In genomic region chr13:55494883-55495621, GRCm38 (mm10) we compare ENCODE assay signal across 9 mouse cellular contexts. TPM values are rescaled to one million over a fixed set of nuclear protein-coding genes. Genes with fewer than 3 reads are reported as not detected.
DNase-seq lines count a peak whose midpoint lies in the region; ATAC-seq and TF ChIP-seq lines count a peak whose summit lies in the region.
"Had no signal": no experiment of that assay in that cellular context is flagged by ENCODE, and none has a peak within 500 bp of the region (broad histone marks: within the 10 kb centered on the region; RNA-seq: fewer than 3 reads in every experiment).

No protein-coding gene starts in this region.

- H3K9ac ChIP-seq in kidney, embryonic 16.5 days (replicated peaks; ENCODE audit: low read length) = no peak overlapping the region
- no peak overlapping the region for H3K9ac ChIP-seq in heart, embryonic 15.5 days
- H3K9ac ChIP-seq in liver, postnatal 0 days (replicated peaks) = no peak overlapping the region

- no peaks in the 10 kb centered on the region for H3K9me3 ChIP-seq in kidney, embryonic 16.5 days (ENCODE audit: low read length)
- H3K9me3 ChIP-seq in heart, embryonic 15.5 days (replicated peaks) = no peaks in the 10 kb centered on the region
- H3K9me3 ChIP-seq in liver, postnatal 0 days (ENCODE audit: low read length) = no peaks in the 10 kb centered on the region
- H3K9me3 ChIP-seq: megakaryocyte, embryonic 14.5 days had no signal

- WGBS in kidney, embryonic 16.5 days = 26% methylated on average over 18 of the region's 18 CpGs
- 5% methylated on average over 18 of the region's 18 CpGs for WGBS in heart, embryonic 15.5 days
- WGBS in liver, postnatal 0 days (ENCODE audit: insufficient replicate concordance) = 15% methylated on average over 18 of the region's 18 CpGs

- DNase-seq in kidney, adult 18-20 months = peak; percentile 31
- DNase-seq in cerebellum, postnatal 25 days = peak; percentile 84 to 88
- peak; percentile 69 for DNase-seq in liver, postnatal 0 days
- DNase-seq in skeletal muscle tissue, adult 2 months (ENCODE audit: low read depth, low spot score) = peak; percentile 89
- no peak for DNase-seq in thymus, adult 18-20 months
- DNase-seq in urinary bladder, postnatal 10 days (ENCODE audit: low spot score) = no peak

- no peak for TF ChIP-seq EP300 in liver, postnatal 0 days (IDR thresholded peaks at IDR 0.05; ENCODE audit: low read depth)

- H3K27me3 ChIP-seq in kidney, embryonic 16.5 days (ENCODE audit: insufficient read depth, low read length) = no peaks in the 10 kb centered on the region
- peaks cover 70% of the 10 kb centered on the region for H3K27me3 ChIP-seq in heart, embryonic 15.5 days
- peaks cover 14% of the 10 kb centered on the region; the same call in 1 of the 2 replicates for H3K27me3 ChIP-seq in liver, postnatal 0 days (ENCODE audit: insufficient read depth, low read length)

- no peak overlapping the region for H3K27ac ChIP-seq in kidney, embryonic 16.5 days (ENCODE audit: low read length)
- H3K27ac ChIP-seq in heart, embryonic 15.5 days = 0 out of 2 replicates have a peak overlapping the region, but pooled peaks have one; percentile 12
- no peak overlapping the region for H3K27ac ChIP-seq in liver, postnatal 0 days (ENCODE audit: low read depth)

- H3K4me2 ChIP-seq in kidney, embryonic 16.5 days (replicated peaks; ENCODE audit: low read depth, low read length) = no peak overlapping the region
- peak overlapping the region; percentile 33 for H3K4me2 ChIP-seq in heart, embryonic 15.5 days
- no peak overlapping the region for H3K4me2 ChIP-seq in liver, postnatal 0 days (ENCODE audit: low read depth, low read length)

- H3K36me3 ChIP-seq in kidney, embryonic 16.5 days (ENCODE audit: insufficient read depth, low read length) = peaks cover 14% of the 10 kb centered on the region; the same call in 1 of the 2 replicates
- H3K36me3 ChIP-seq in heart, embryonic 15.5 days = peaks cover 17% of the 10 kb centered on the region
- H3K36me3 ChIP-seq in liver, postnatal 0 days (replicated peaks; ENCODE audit: insufficient read depth, low read length) = peaks cover 10% of the 10 kb centered on the region; the same call in 1 of the 2 replicates

- TF ChIP-seq CTCF in liver, postnatal 0 days (IDR thresholded peaks at IDR 0.05; ENCODE audit: low read depth) = no peak

- ATAC-seq in kidney, embryonic 16.5 days (ENCODE audit: low FRiP score, low TSS enrichment) = no peak
- peak; percentile 91 for ATAC-seq in heart, embryonic 15.5 days (replicated peaks; ENCODE audit: insufficient number of reproducible peaks, insufficient read depth, low FRiP score, low read depth)
- ATAC-seq in liver, postnatal 0 days = peak; percentile 90

- H3K4me3 ChIP-seq in kidney, embryonic 16.5 days (ENCODE audit: low read length) = no peak overlapping the region
- H3K4me3 ChIP-seq in heart, embryonic 15.5 days = no peak overlapping the region
- no peak overlapping the region for H3K4me3 ChIP-seq in liver, postnatal 0 days (ENCODE audit: low read depth, low read length)
- H3K4me3 ChIP-seq: megakaryocyte, embryonic 14.5 days had no signal

- H3K4me1 ChIP-seq in kidney, embryonic 16.5 days (ENCODE audit: insufficient read depth, low read length) = 0 out of 2 replicates have a peak, but pooled peaks cover 6% of the 10 kb centered on the region
- H3K4me1 ChIP-seq in heart, embryonic 15.5 days (replicated peaks) = peaks cover 29% of the 10 kb centered on the region
- peaks cover 4% of the 10 kb centered on the region; the same call in 1 of the 2 replicates for H3K4me1 ChIP-seq in liver, postnatal 0 days (ENCODE audit: insufficient read depth)

RNA-seq across cellular contexts. Expression of gene Dbn1, which starts 7.1 kb away (rescaled TPM):
- 177 and 194 TPM in 2 replicates for polyA plus RNA-seq in kidney, embryonic 16.5 days (2015; fragmentation: Nextera tagmentation; extraction: Ambion mirVana)
- polyA plus RNA-seq in heart, embryonic 15.5 days (2015; fragmentation: Nextera tagmentation; extraction: Ambion mirVana) = 60.1 and 77.2 TPM in 2 replicates
- polyA plus RNA-seq in liver, postnatal 0 days (2015; fragmentation: Nextera tagmentation; extraction: Ambion mirVana) = 4.1 and 4.2 TPM in 2 replicates

RNA-seq across cellular contexts. Expression of gene Pdlim7, which starts 18.4 kb away (rescaled TPM):
- 162 and 169 TPM in 2 replicates for polyA plus RNA-seq in kidney, embryonic 16.5 days (2015; fragmentation: Nextera tagmentation; extraction: Ambion mirVana)
- polyA plus RNA-seq in heart, embryonic 15.5 days (2015; fragmentation: Nextera tagmentation; extraction: Ambion mirVana) = 221 and 251 TPM in 2 replicates
- polyA plus RNA-seq in liver, postnatal 0 days (2015; fragmentation: Nextera tagmentation; extraction: Ambion mirVana) = 15.9 and 17.0 TPM in 2 replicates

RNA-seq across cellular contexts. Expression of gene Prr7, which starts 31.0 kb away (rescaled TPM):
- 0.37 and 0.59 TPM in 2 replicates for polyA plus RNA-seq in kidney, embryonic 16.5 days (2015; fragmentation: Nextera tagmentation; extraction: Ambion mirVana)
- 0.18 and 0.30 TPM in 2 replicates for polyA plus RNA-seq in heart, embryonic 15.5 days (2015; fragmentation: Nextera tagmentation; extraction: Ambion mirVana)
- not detected in 2 replicates for polyA plus RNA-seq in liver, postnatal 0 days (2015; fragmentation: Nextera tagmentation; extraction: Ambion mirVana)

RNA-seq across cellular contexts. Expression of gene Dok3, which starts 34.0 kb away (rescaled TPM):
- polyA plus RNA-seq in kidney, embryonic 16.5 days (2015; fragmentation: Nextera tagmentation; extraction: Ambion mirVana) = 2.5 TPM in 2 replicates
- polyA plus RNA-seq in heart, embryonic 15.5 days (2015; fragmentation: Nextera tagmentation; extraction: Ambion mirVana) = 1.3 and 3.0 TPM in 2 replicates
- polyA plus RNA-seq in liver, postnatal 0 days (2015; fragmentation: Nextera tagmentation; extraction: Ambion mirVana) = 18.1 and 20.2 TPM in 2 replicates

RNA-seq across cellular contexts. Expression of gene Ddx41, which starts 41.4 kb away (rescaled TPM):
- polyA plus RNA-seq in kidney, embryonic 16.5 days (2015; fragmentation: Nextera tagmentation; extraction: Ambion mirVana) = 89.1 and 91.6 TPM in 2 replicates
- polyA plus RNA-seq in heart, embryonic 15.5 days (2015; fragmentation: Nextera tagmentation; extraction: Ambion mirVana) = 23.6 and 34.7 TPM in 2 replicates
- polyA plus RNA-seq in liver, postnatal 0 days (2015; fragmentation: Nextera tagmentation; extraction: Ambion mirVana) = 17.0 and 17.2 TPM in 2 replicates

Comparison
In these comparisons a context has a peak if more than half of its experiments do, and no peak if none do; other contexts are left out.
1. DNase-seq: peak in kidney, adult 18-20 months (single experiment), cerebellum, postnatal 25 days (2 of 2), liver, postnatal 0 days (single experiment) and skeletal muscle tissue, adult 2 months (single experiment); none in thymus, adult 18-20 months (0 of 2) and urinary bladder, postnatal 10 days (single experiment).
2. RNA of gene Dbn1, which starts 7.1 kb away (polyA plus RNA-seq): 177 to 194 TPM in kidney, embryonic 16.5 days and 60.1 to 77.2 TPM in heart, embryonic 15.5 days; 4.1 to 4.2 TPM in liver, postnatal 0 days; every median in the first group is over 10 times any median in the second.